Mouse (Mus musculus): Measurements from ENCODE around the gene Adam33. TPM values are rescaled to one million over a fixed set of nuclear protein-coding genes. Genes with fewer than 3 reads are reported as not detected.
A peak's percentile ranks its signal among the peaks of the same experiment; 100 is the strongest.
"Not testable (repeated sequence)": the region's sequence is repeated elsewhere in the genome, so short reads cannot be mapped to it uniquely, and the experiment has no call there.

Gene Adam33
- total RNA-seq (2021): 10 to 100 TPM; 13.2 to 15.2 TPM
- long read RNA-seq, experiment 1, partial matches to known transcripts: 1 of 22 reads
- long read RNA-seq, experiment 1, other reads (novel, unspliced or antisense): 19 of 22 reads
- long read RNA-seq, experiment 2, partial matches to known transcripts: 3 of 25 reads
- long read RNA-seq, experiment 2, other reads (novel, unspliced or antisense): 18 of 25 reads

- DNase-seq (ENCODE audit: low spot score in 2 of 2): peak in 1 of 2 experiments; percentile 53
These were observed at the start of gene Adam33 for GRCm38 (mm10) chr2:131063404-131063864. Gene Adam33, minus strand, starts transcription at chr2:131063814.

GRCm38 (mm10) chr2:131105989-131106388 is 42.4 kb upstream of the Adam33 start:
- DNase-seq (ENCODE audit: low spot score in 2 of 2): peak in 1 of 2 experiments; percentile 6

- not testable (repeated sequence) for DNase-seq (ENCODE audit: low spot score in 2 of 2)
These were observed 41.4 kb upstream of the Adam33 start for GRCm38 (mm10) chr2:131105061-131105460.

- DNase-seq (ENCODE audit: low spot score in 2 of 2): peak in 1 of 2 experiments; percentile 16
These were observed 40.4 kb upstream of the Adam33 start for GRCm38 (mm10) chr2:131104021-131104420.

GRCm38 (mm10) chr2:131101530-131101929 is 37.9 kb upstream of the Adam33 start:
- DNase-seq (ENCODE audit: low spot score in 2 of 2): no peak

- DNase-seq (ENCODE audit: low spot score in 2 of 2): no peak
These were observed 33.5 kb upstream of the Adam33 start for GRCm38 (mm10) chr2:131097087-131097486.

GRCm38 (mm10) chr2:131096101-131096795 is 32.6 kb upstream of the Adam33 start:
- DNase-seq (ENCODE audit: low spot score in 2 of 2): no peak

- peak; percentile 47 to 72 for DNase-seq (ENCODE audit: low spot score in 2 of 2)
These were observed 31.2 kb upstream of the Adam33 start for GRCm38 (mm10) chr2:131094823-131095222.

- DNase-seq (ENCODE audit: low spot score in 2 of 2): no peak
These were observed 30.0 kb upstream of the Adam33 start for GRCm38 (mm10) chr2:131093577-131093976.

GRCm38 (mm10) chr2:131090852-131091251 is 27.2 kb upstream of the Adam33 start:
- DNase-seq (ENCODE audit: low spot score in 2 of 2): no peak

- DNase-seq (ENCODE audit: low spot score in 2 of 2): no peak
These were observed 26.0 kb upstream of the Adam33 start for GRCm38 (mm10) chr2:131089634-131090033.

GRCm38 (mm10) chr2:131088581-131088980 is 25.0 kb upstream of the Adam33 start:
- DNase-seq (ENCODE audit: low spot score in 2 of 2): no peak

- DNase-seq (ENCODE audit: low spot score in 2 of 2): no peak
These were observed 23.2 kb upstream of the Adam33 start, which contains the start of gene Siglec1 for GRCm38 (mm10) chr2:131086667-131087390. Gene Siglec1, minus strand, starts transcription at chr2:131086765.

- no peak for DNase-seq (ENCODE audit: low spot score in 2 of 2)
These were observed 20.6 kb upstream of the Adam33 start for GRCm38 (mm10) chr2:131084206-131084605.

- DNase-seq (ENCODE audit: low spot score in 2 of 2): no peak
These were observed 16.9 kb upstream of the Adam33 start for GRCm38 (mm10) chr2:131080507-131080906.

- DNase-seq (ENCODE audit: low spot score in 2 of 2): no peak
These were observed 8.9 kb upstream of the Adam33 start for GRCm38 (mm10) chr2:131072536-131072935.

- peak in 1 of 2 experiments; percentile 80 for DNase-seq (ENCODE audit: low spot score in 2 of 2)
These were observed 3.9 kb upstream of the Adam33 start for GRCm38 (mm10) chr2:131067481-131067880.

- DNase-seq (ENCODE audit: low spot score in 2 of 2): no peak
These were observed 2.7 kb upstream of the Adam33 start for GRCm38 (mm10) chr2:131066342-131066741.

- DNase-seq (ENCODE audit: low spot score in 2 of 2): no peak
These were observed 2.0 kb downstream of the Adam33 start for GRCm38 (mm10) chr2:131061607-131062006.

GRCm38 (mm10) chr2:131060784-131061183 is 2.8 kb downstream of the Adam33 start:
- DNase-seq (ENCODE audit: low spot score in 2 of 2): no peak

GRCm38 (mm10) chr2:131059781-131060540 is 3.7 kb downstream of the Adam33 start:
- peak in 1 of 2 experiments; percentile 68 for DNase-seq (ENCODE audit: low spot score in 2 of 2)

All from gastrocnemius, postnatal 4 days (tissue).